Mouse (Mus musculus): ENCODE results near the gene Ccdc103. TPM values are rescaled to one million over a fixed set of nuclear protein-coding genes. Genes with fewer than 3 reads are reported as not detected.

The Ccdc103 gene
- polyA plus RNA-seq, 1 experiment from 2014 or later, result 0.79 TPM

GRCm38 (mm10) chr11:102921491-102921890, 40.5 kb downstream of the Ccdc103 start:
- H3K4me3 ChIP-seq, result no peak overlapping the region

DNA sequence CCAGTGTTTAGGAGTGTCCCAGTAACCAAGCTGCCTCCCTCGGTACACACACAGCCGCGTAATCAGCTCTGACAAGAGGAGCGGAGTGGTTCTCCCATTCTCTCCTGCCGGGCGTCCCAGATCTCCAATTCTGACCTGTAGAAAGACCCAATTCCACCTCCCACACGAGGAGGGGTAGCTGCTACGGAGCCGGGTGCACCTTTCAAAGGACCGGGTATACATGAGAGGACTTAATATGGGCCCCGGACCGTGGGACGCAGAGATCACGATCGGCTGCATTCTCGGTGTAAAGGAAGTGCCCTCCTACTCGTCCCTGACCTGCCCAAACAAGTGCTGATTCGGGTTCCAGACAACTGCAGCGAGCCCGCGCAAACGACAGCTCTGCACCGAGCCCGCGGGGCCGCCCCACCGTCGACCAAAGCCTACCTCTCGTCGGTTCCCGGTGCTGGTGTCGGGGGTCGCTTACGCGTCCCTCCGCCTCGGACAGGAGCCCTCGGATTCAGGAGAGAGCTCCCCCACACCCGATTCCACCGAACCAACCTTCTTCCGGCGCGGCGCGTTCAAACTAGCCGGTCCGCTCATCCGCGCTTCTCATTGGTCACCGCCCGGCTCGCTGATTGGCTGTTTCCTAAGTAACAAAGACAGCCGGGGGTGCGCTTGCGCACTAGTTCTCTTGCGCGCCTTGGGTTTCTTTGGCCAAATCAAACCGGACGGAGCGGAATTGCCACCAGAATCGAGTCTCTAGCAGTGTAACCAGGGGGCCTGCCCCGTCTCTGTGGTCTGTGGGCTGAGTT, 43.8 kb downstream of the Ccdc103 start, which contains the start of gene Kif18b:
Gene Kif18b, minus strand, starts transcription at position 568 of the 794 bp plus-strand sequence.
- WGBS, result under 1% methylated on average over 62 of the region's 62 CpGs
- Histone ChIP-seq H3K27ac (peak within 1 kb of the TSS; percentile 88), H3K36me3 (peaks cover 6% of the 10 kb centered on the region), H3K27me3 (no peaks in the 10 kb centered on the region), H3K4me1 (peaks cover 19% of the 10 kb centered on the region; the same call in 1 of the 2 replicates), H3K9me3 (no peaks in the 10 kb centered on the region), H3K4me2 (peak within 1 kb of the TSS; percentile 82), H3K4me3 (peak within 1 kb of the TSS; percentile 73), H3K9ac (peak within 1 kb of the TSS; percentile 77)
- peak; percentile 86 for ATAC-seq (ENCODE audit: insufficient number of reproducible peaks, insufficient read depth, low FRiP score, low TSS enrichment, low read depth)

More at GRCm38 (mm10) chr11:102921491-102921890, 40.5 kb downstream of the Ccdc103 start:
- Histone ChIP-seq H3K36me3 (peaks cover 6% of the 10 kb centered on the region), H3K9ac (peak overlapping the region; percentile 32; the same call in 1 of the 2 replicates), H3K27me3 (no peaks in the 10 kb centered on the region), H3K27ac (no peak overlapping the region), H3K9me3 (no peaks in the 10 kb centered on the region), H3K4me1 (peaks cover 19% of the 10 kb centered on the region; the same call in 1 of the 2 replicates), H3K4me2 (no peak overlapping the region)
- ATAC-seq (ENCODE audit: insufficient number of reproducible peaks, insufficient read depth, low FRiP score, low TSS enrichment, low read depth), result no peak
- WGBS, result 77% methylated on average over 6 of the region's 6 CpGs

- no peaks in the 10 kb centered on the region for H3K27me3 ChIP-seq
- peak overlapping the region; percentile 88 for H3K27ac ChIP-seq
- peaks cover 19% of the 10 kb centered on the region; the same call in 1 of the 2 replicates for H3K4me1 ChIP-seq
- peak overlapping the region; percentile 82 for H3K4me2 ChIP-seq
- H3K36me3 ChIP-seq, result peaks cover 6% of the 10 kb centered on the region
- peak overlapping the region; percentile 73 for H3K4me3 ChIP-seq
- H3K9ac ChIP-seq, result peak overlapping the region; percentile 77
- no peak for ATAC-seq (ENCODE audit: insufficient number of reproducible peaks, insufficient read depth, low FRiP score, low TSS enrichment, low read depth)
- no peaks in the 10 kb centered on the region for H3K9me3 ChIP-seq
- WGBS, result 1% methylated on average over 10 of the region's 10 CpGs
These were observed 44.3 kb downstream of the Ccdc103 start for GRCm38 (mm10) chr11:102925351-102925717.

DNA sequence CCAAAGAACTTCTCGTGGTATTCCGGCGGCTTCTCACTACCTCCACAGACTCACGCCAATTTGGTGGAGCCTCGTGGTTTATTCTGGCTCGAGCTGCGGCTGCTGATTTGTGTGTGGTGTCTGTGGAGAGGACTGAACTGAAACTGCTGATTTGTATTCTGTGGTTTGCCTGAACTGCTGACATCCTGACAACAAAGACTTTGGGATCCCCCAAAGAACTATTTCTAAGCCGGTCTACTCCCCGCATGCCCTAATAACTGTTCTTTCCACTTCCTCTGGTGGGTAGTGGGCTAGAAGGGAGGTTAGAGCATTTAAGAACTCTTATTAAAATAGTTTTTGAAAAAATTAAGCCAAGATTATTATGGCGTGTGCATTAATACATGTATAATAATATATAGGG, 49.7 kb downstream of the Ccdc103 start:
- WGBS, result 76% methylated on average over 10 of the region's 10 CpGs

More for the DNA sequence above, 49.7 kb downstream of the Ccdc103 start:
- H3K4me3 ChIP-seq, result no peak overlapping the region
- no peak overlapping the region for H3K27ac ChIP-seq
- H3K36me3 ChIP-seq, result no peaks in the 10 kb centered on the region
- no peaks in the 10 kb centered on the region for H3K4me1 ChIP-seq
- H3K9ac ChIP-seq, result no peak overlapping the region
- ATAC-seq (ENCODE audit: insufficient number of reproducible peaks, insufficient read depth, low FRiP score, low TSS enrichment, low read depth), result no peak
- no peak overlapping the region for H3K4me2 ChIP-seq
- no peaks in the 10 kb centered on the region for H3K9me3 ChIP-seq
- peaks cover 10% of the 10 kb centered on the region for H3K27me3 ChIP-seq

Other genes with a start within 250 kb of the Ccdc103 start
- 0.45 and 0.79 TPM in 2 replicates for gene Meioc, start 217.5 kb upstream of the Ccdc103 start, polyA plus RNA-seq (2015; fragmentation: Nextera tagmentation; extraction: Ambion mirVana)
- gene Ccdc43, start 183.4 kb upstream of the Ccdc103 start, polyA plus RNA-seq (2015; fragmentation: Nextera tagmentation; extraction: Ambion mirVana), result 44.6 and 46.9 TPM in 2 replicates
- 13.8 and 14.4 TPM in 2 replicates for gene Adam11, start 119.8 kb upstream of the Ccdc103 start, polyA plus RNA-seq (2015; fragmentation: Nextera tagmentation; extraction: Ambion mirVana)
- gene Gjc1, start 61.5 kb upstream of the Ccdc103 start, polyA plus RNA-seq (2015; fragmentation: Nextera tagmentation; extraction: Ambion mirVana), result 75.7 and 81.9 TPM in 2 replicates
- not detected in 2 replicates for gene Higd1b, start 45.4 kb upstream of the Ccdc103 start, polyA plus RNA-seq (2015; fragmentation: Nextera tagmentation; extraction: Ambion mirVana)
- gene Eftud2, start 219 bp upstream of the Ccdc103 start, polyA plus RNA-seq (2015; fragmentation: Nextera tagmentation; extraction: Ambion mirVana), result 189 and 196 TPM in 2 replicates
- gene Fam187a, start 4.0 kb downstream of the Ccdc103 start, polyA plus RNA-seq (2015; fragmentation: Nextera tagmentation; extraction: Ambion mirVana), result not detected in 2 replicates
- 0.10 and 0.39 TPM in 2 replicates for gene Gfap, start 19.7 kb downstream of the Ccdc103 start, polyA plus RNA-seq (2015; fragmentation: Nextera tagmentation; extraction: Ambion mirVana)
- 11.0 and 12.8 TPM in 2 replicates for gene Kif18b, start 43.9 kb downstream of the Ccdc103 start, polyA plus RNA-seq (2015; fragmentation: Nextera tagmentation; extraction: Ambion mirVana)
- 3.4 TPM in 2 replicates for gene C1ql1, start 65.5 kb downstream of the Ccdc103 start, polyA plus RNA-seq (2015; fragmentation: Nextera tagmentation; extraction: Ambion mirVana)
- gene Nmt1, start 147.0 kb downstream of the Ccdc103 start, polyA plus RNA-seq (2015; fragmentation: Nextera tagmentation; extraction: Ambion mirVana), result 67.8 and 68.5 TPM in 2 replicates
- gene Dcakd, start 147.1 kb downstream of the Ccdc103 start, polyA plus RNA-seq (2015; fragmentation: Nextera tagmentation; extraction: Ambion mirVana), result 189 and 192 TPM in 2 replicates
- 5.3 and 7.2 TPM in 2 replicates for gene Plcd3, start 220.5 kb downstream of the Ccdc103 start, polyA plus RNA-seq (2015; fragmentation: Nextera tagmentation; extraction: Ambion mirVana)
- gene Acbd4, start 220.5 kb downstream of the Ccdc103 start, polyA plus RNA-seq (2015; fragmentation: Nextera tagmentation; extraction: Ambion mirVana), result 16.6 and 17.4 TPM in 2 replicates
- 5.2 and 6.9 TPM in 2 replicates for gene Hexim1, start 235.0 kb downstream of the Ccdc103 start, polyA plus RNA-seq (2015; fragmentation: Nextera tagmentation; extraction: Ambion mirVana)

All from embryonic facial prominence, embryonic 13.5 days (tissue).